Mouse (Mus musculus) naive thymus-derived CD4-positive, alpha-beta T cell, adult 2 months (primary cell): ENCODE measurements around the gene Snx19.
A peak's percentile ranks its signal among the peaks of the same experiment; 100 is the strongest.

ENCODE experiments used
- DNase-seq: peaks from one replicate; pipeline ENCODE4 v3.0.0-alpha.2; 2011; ENCODE audit warnings: low read depth

Gene Snx19

GRCm38 (mm10) chr9:30426882-30427632 is at the start of gene Snx19:
Gene Snx19, plus strand, starts transcription at chr9:30427108.
- peak; percentile 94 for DNase-seq

- DNase-seq, result no peak
Observed at GRCm38 (mm10) chr9:30400771-30401170, 26.1 kb upstream of the Snx19 start.

GRCm38 (mm10) chr9:30422940-30423339 is 4.0 kb upstream of the Snx19 start:
- peak; percentile 48 for DNase-seq

- no peak for DNase-seq
Observed at GRCm38 (mm10) chr9:30425178-30425577, 1.7 kb upstream of the Snx19 start.

GRCm38 (mm10) chr9:30428231-30428630 is 1.3 kb downstream of the Snx19 start:
- peak; percentile 16 for DNase-seq

- DNase-seq, result no peak
Observed at GRCm38 (mm10) chr9:30430447-30430846, 3.5 kb downstream of the Snx19 start.

- DNase-seq, result no peak
Observed at GRCm38 (mm10) chr9:30431909-30432308, 5.0 kb downstream of the Snx19 start.

- no peak for DNase-seq
Observed at GRCm38 (mm10) chr9:30433914-30434313, 7.0 kb downstream of the Snx19 start.

- DNase-seq, result no peak
Observed at GRCm38 (mm10) chr9:30435902-30436585, 9.1 kb downstream of the Snx19 start.

GRCm38 (mm10) chr9:30438505-30438904 is 11.6 kb downstream of the Snx19 start:
- DNase-seq, result peak; percentile 37

- no peak for DNase-seq
Observed at GRCm38 (mm10) chr9:30441761-30442160, 14.9 kb downstream of the Snx19 start.

GRCm38 (mm10) chr9:30445232-30446085 is 18.6 kb downstream of the Snx19 start:
- DNase-seq, result no peak

GRCm38 (mm10) chr9:30446126-30446525 is 19.2 kb downstream of the Snx19 start:
- no peak for DNase-seq

- peak; percentile 33 for DNase-seq
Observed at GRCm38 (mm10) chr9:30448459-30448858, 21.6 kb downstream of the Snx19 start.

GRCm38 (mm10) chr9:30449862-30450261 is 23.0 kb downstream of the Snx19 start:
- no peak for DNase-seq

GRCm38 (mm10) chr9:30450834-30451233 is 23.9 kb downstream of the Snx19 start:
- no peak for DNase-seq

GRCm38 (mm10) chr9:30454527-30454926 is 27.6 kb downstream of the Snx19 start:
- no peak for DNase-seq

GRCm38 (mm10) chr9:30456250-30456649 is 29.3 kb downstream of the Snx19 start:
- no peak for DNase-seq

GRCm38 (mm10) chr9:30460501-30460900 is 33.6 kb downstream of the Snx19 start:
- DNase-seq, result no peak

- DNase-seq, result no peak
Observed at GRCm38 (mm10) chr9:30464661-30465060, 37.8 kb downstream of the Snx19 start.

GRCm38 (mm10) chr9:30480043-30480442 is 53.1 kb downstream of the Snx19 start:
- peak; percentile 2 for DNase-seq

- DNase-seq, result peak; percentile 91
Observed at GRCm38 (mm10) chr9:30480464-30480863, 53.6 kb downstream of the Snx19 start.

- DNase-seq, result no peak
Observed at GRCm38 (mm10) chr9:30482116-30482515, 55.2 kb downstream of the Snx19 start.
